Mouse (Mus musculus): ENCODE measurements at regions not wholly inside any gene's neighbourhood (a gene's known extent, or its start where the extent isn't known, plus 50 kb on each side); places are given as distances from the start of the nearest gene placed in this dataset.

DNA sequence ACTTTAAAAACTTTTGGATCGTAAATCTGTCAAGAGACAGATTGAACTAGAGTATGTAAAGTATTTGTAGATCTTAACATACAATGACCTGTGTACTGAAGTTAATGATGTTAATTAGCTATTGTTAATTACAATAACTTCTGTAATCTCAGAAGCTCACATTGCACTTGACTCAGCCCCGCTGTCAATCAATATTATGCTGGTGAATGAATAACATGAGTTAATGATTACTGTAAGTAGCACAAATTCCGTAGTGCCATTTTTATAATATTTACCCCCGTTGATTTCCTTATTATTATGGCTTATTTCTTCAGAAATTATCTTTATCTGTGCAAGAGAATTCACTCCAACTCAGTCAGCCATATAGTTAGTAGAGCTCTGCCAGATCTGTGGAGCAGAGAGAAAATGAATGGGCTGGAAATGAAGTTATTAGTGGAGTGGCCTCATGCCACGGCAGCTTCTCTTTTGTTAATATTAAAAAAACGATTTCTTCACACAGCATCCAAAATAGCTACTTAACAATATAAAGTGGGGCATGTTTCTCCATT lies 132.5 kb downstream of the Gm11146 start:
- ATAC-seq (ENCODE audit: low read depth): no peak
- Histone ChIP-seq H3K4me3 (ENCODE audit: low read depth, low read length) (no peak overlapping the region), H3K9ac (ENCODE audit: low read depth, low read length) (no peak overlapping the region), H3K27me3 (ENCODE audit: control insufficient read depth, insufficient read depth, low read depth, low read length) (no peaks in the 10 kb centered on the region), H3K4me1 (ENCODE audit: control insufficient read depth, low read depth, low read length) (no peaks in the 10 kb centered on the region), H3K27ac (ENCODE audit: low read length) (no peak overlapping the region), H3K9me3 (replicated peaks; ENCODE audit: control insufficient read depth, low read length) (no peaks in the 10 kb centered on the region), H3K4me2 (ENCODE audit: low read depth, low read length) (no peak overlapping the region), H3K36me3 (ENCODE audit: control insufficient read depth, insufficient read depth) (no peaks in the 10 kb centered on the region)
- 60% methylated on average over 6 of the region's 6 CpGs for WGBS (ENCODE audit: insufficient replicate concordance)

DNA sequence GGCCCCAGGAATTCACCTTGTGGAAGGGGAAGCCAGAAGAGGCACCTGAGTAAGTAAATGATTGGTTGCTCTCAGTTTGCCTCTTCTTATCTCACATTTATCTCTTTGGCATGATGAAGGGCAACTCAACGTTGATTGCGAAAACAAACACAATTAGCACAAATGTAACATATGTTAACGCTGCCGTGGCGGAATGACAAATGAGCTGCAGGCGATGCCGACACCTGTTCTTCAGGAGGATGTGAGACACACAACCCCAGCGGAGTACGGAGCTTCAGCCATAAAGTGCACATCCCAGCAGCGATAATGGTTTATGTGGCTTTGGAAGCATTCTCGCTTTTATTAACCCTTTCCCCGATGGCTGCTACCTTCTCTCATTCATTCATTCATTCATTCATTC lies 134.7 kb downstream of the Gm11146 start:
- no peaks in the 10 kb centered on the region for H3K9me3 ChIP-seq (replicated peaks; ENCODE audit: control insufficient read depth, low read length)
- no peaks in the 10 kb centered on the region for H3K36me3 ChIP-seq (ENCODE audit: control insufficient read depth, insufficient read depth)
- no peaks in the 10 kb centered on the region for H3K4me1 ChIP-seq (ENCODE audit: control insufficient read depth, low read depth, low read length)
- H3K27ac ChIP-seq (ENCODE audit: low read length): no peak overlapping the region
- 79% methylated on average over 12 of the region's 12 CpGs for WGBS (ENCODE audit: insufficient replicate concordance)
- H3K4me2 ChIP-seq (ENCODE audit: low read depth, low read length): no peak overlapping the region
- ATAC-seq (ENCODE audit: low read depth): no peak
- H3K9ac ChIP-seq (ENCODE audit: low read depth, low read length): no peak overlapping the region
- no peak overlapping the region for H3K4me3 ChIP-seq (ENCODE audit: low read depth, low read length)
- H3K27me3 ChIP-seq (ENCODE audit: control insufficient read depth, insufficient read depth, low read depth, low read length): no peaks in the 10 kb centered on the region

DNA sequence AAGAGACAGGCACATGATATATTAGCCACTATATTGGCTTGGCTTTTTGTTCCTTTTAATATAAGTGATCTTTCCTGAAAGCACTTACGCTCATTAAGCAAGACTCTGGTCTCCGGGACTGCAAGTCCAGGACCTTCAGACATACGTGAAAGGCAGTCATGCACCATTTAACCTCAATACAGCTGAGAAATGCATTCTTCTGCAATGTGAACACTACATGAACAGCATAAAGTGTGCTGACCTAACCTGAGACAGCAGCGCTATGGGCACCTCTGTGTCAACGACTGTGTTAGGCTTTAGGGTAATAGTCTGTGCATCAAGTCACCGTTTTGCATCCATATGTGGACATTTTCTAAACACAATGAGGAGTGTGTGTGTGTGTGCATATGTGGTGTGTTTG lies 137.3 kb downstream of the Gm11146 start:
- Histone ChIP-seq H3K36me3 (ENCODE audit: control insufficient read depth, insufficient read depth) (no peaks in the 10 kb centered on the region), H3K4me3 (ENCODE audit: low read depth, low read length) (no peak overlapping the region), H3K4me2 (ENCODE audit: low read depth, low read length) (no peak overlapping the region), H3K27me3 (ENCODE audit: control insufficient read depth, insufficient read depth, low read depth, low read length) (no peaks in the 10 kb centered on the region), H3K9me3 (replicated peaks; ENCODE audit: control insufficient read depth, low read length) (no peaks in the 10 kb centered on the region), H3K9ac (ENCODE audit: low read depth, low read length) (no peak overlapping the region), H3K27ac (ENCODE audit: low read length) (no peak overlapping the region), H3K4me1 (ENCODE audit: control insufficient read depth, low read depth, low read length) (no peaks in the 10 kb centered on the region)
- ATAC-seq (ENCODE audit: low read depth): no peak
- 74% methylated on average over 6 of the region's 6 CpGs for WGBS (ENCODE audit: insufficient replicate concordance)

DNA sequence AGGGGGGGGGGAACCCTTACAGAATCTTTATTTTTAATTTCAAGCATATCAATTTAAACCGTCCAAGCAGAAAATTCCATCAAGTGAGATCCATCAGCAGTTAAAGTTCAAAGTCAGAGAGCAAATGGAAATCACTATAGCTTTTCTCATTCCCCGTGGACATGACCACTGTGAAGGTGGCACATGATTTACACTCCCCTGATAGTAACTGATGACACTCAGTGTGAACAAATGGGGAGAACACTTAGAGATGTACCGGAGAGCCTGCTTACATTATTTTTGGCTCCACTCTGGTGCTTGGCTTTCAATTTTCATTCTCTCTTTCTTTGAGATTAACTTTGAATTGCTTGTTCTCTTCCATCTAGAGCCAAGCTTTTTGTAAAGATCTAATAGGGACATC lies 140.0 kb downstream of the Gm11146 start:
- Histone ChIP-seq H3K4me1 (ENCODE audit: control insufficient read depth, low read depth, low read length) (no peaks in the 10 kb centered on the region), H3K27ac (ENCODE audit: low read length) (no peak overlapping the region), H3K9me3 (replicated peaks; ENCODE audit: control insufficient read depth, low read length) (no peaks in the 10 kb centered on the region), H3K4me2 (ENCODE audit: low read depth, low read length) (no peak overlapping the region), H3K27me3 (ENCODE audit: control insufficient read depth, insufficient read depth, low read depth, low read length) (no peaks in the 10 kb centered on the region), H3K4me3 (ENCODE audit: low read depth, low read length) (no peak overlapping the region), H3K9ac (ENCODE audit: low read depth, low read length) (no peak overlapping the region), H3K36me3 (ENCODE audit: control insufficient read depth, insufficient read depth) (no peaks in the 10 kb centered on the region)
- no peak for ATAC-seq (ENCODE audit: low read depth)
- WGBS (ENCODE audit: insufficient replicate concordance): 68% methylated on average over 3 of the region's 3 CpGs

DNA sequence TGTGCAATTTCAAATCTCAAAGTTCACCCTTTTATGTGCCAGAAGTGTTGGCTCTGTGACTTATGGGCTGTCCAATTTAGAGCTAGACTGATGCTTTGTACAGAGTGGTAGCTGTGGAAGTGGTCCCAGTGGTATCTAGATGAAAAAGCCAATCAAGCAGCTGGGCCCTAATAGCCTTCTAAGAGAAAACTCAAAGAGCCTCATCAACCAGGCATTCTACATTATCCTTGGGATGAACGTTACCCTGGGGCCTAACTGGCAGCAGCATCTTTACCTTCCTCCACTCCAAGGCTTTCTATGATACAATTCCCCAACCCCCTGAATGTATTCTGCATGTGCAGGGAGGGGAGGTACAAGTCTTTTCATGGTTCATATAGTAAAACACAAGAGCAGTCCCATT lies 140.4 kb downstream of the Gm11146 start:
- no peak overlapping the region for H3K4me2 ChIP-seq (ENCODE audit: low read depth, low read length)
- H3K9me3 ChIP-seq (replicated peaks; ENCODE audit: control insufficient read depth, low read length): no peaks in the 10 kb centered on the region
- no peak overlapping the region for H3K4me3 ChIP-seq (ENCODE audit: low read depth, low read length)
- H3K36me3 ChIP-seq (ENCODE audit: control insufficient read depth, insufficient read depth): no peaks in the 10 kb centered on the region
- no peaks in the 10 kb centered on the region for H3K27me3 ChIP-seq (ENCODE audit: control insufficient read depth, insufficient read depth, low read depth, low read length)
- WGBS (ENCODE audit: insufficient replicate concordance): 87% methylated on average over 1 of the region's 1 CpGs
- H3K4me1 ChIP-seq (ENCODE audit: control insufficient read depth, low read depth, low read length): no peaks in the 10 kb centered on the region
- ATAC-seq (ENCODE audit: low read depth): no peak
- no peak overlapping the region for H3K9ac ChIP-seq (ENCODE audit: low read depth, low read length)
- no peak overlapping the region for H3K27ac ChIP-seq (ENCODE audit: low read length)

DNA sequence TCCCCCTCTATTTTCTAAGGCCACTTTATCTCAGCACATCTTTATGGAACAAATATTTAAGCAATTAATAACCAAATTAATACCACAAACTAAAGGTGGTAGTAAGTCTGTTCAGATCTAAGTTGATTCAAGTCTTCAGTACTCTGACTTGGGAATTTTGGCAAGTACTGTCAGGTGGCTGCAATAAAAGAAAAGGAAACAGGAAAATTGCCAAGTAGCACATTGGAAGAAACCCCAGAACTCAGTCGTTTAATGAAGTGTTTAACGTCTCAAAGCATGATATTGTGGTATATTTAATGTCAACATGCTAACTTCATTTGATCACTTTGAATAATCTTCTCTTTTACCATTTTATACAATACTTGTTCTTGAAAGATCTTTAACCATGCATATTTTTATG lies 142.2 kb downstream of the Gm11146 start:
- H3K36me3 ChIP-seq (ENCODE audit: control insufficient read depth, insufficient read depth): no peaks in the 10 kb centered on the region
- no peaks in the 10 kb centered on the region for H3K9me3 ChIP-seq (replicated peaks; ENCODE audit: control insufficient read depth, low read length)
- H3K27ac ChIP-seq (ENCODE audit: low read length): no peak overlapping the region
- no peaks in the 10 kb centered on the region for H3K4me1 ChIP-seq (ENCODE audit: control insufficient read depth, low read depth, low read length)
- no peak overlapping the region for H3K4me3 ChIP-seq (ENCODE audit: low read depth, low read length)
- no peak overlapping the region for H3K9ac ChIP-seq (ENCODE audit: low read depth, low read length)
- no peak overlapping the region for H3K4me2 ChIP-seq (ENCODE audit: low read depth, low read length)
- WGBS (ENCODE audit: insufficient replicate concordance): 57% methylated on average over 2 of the region's 2 CpGs
- ATAC-seq (ENCODE audit: low read depth): no peak
- no peaks in the 10 kb centered on the region for H3K27me3 ChIP-seq (ENCODE audit: control insufficient read depth, insufficient read depth, low read depth, low read length)

DNA sequence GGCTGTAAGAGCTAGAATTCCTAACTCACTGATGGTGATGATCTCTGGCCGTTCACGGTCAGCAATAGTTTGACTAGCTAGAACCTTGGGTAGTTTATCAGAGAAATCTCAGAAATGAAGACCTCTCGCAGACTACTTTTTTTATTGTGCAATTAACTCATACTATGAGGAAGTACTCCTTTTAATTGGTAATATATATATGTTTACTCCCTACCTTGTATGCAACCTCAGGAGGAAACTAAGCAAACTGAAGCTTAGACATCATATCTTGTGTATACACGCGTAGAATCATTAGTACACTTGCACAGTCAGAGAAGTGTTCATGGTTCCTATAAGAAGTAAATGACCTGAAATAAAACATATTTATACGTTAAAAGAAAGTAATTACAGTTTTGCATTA lies 157.2 kb downstream of the Gm11146 start:
- no peak for ATAC-seq (ENCODE audit: low read depth)
- H3K4me3 ChIP-seq (ENCODE audit: low read depth, low read length): no peak overlapping the region
- no peaks in the 10 kb centered on the region for H3K27me3 ChIP-seq (ENCODE audit: control insufficient read depth, insufficient read depth, low read depth, low read length)
- H3K27ac ChIP-seq (ENCODE audit: low read length): no peak overlapping the region
- no peaks in the 10 kb centered on the region for H3K4me1 ChIP-seq (ENCODE audit: control insufficient read depth, low read depth, low read length)
- no peaks in the 10 kb centered on the region for H3K36me3 ChIP-seq (ENCODE audit: control insufficient read depth, insufficient read depth)
- H3K4me2 ChIP-seq (ENCODE audit: low read depth, low read length): no peak overlapping the region
- WGBS (ENCODE audit: insufficient replicate concordance): 75% methylated on average over 6 of the region's 6 CpGs
- H3K9me3 ChIP-seq (replicated peaks; ENCODE audit: control insufficient read depth, low read length): no peaks in the 10 kb centered on the region
- H3K9ac ChIP-seq (ENCODE audit: low read depth, low read length): no peak overlapping the region

DNA sequence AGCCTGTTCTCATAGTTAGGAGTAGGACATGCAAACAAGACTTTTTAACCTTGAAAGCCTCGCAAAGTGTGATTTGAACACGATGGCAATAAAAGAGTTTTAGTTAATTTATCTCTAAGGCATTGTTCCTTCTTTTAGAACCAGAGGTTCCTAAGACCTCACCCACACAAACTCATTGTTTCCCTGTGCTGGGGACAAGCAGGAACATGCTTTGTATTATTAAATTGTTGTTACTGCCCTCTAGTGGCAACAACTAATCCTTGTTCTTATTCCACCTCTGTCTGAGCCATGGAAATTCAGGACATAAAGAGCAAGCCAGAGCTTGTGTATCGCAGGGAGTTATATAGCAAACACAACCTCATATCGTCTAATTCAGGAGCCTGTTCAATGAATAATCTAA lies 157.9 kb downstream of the Gm11146 start:
- Histone ChIP-seq H3K4me2 (ENCODE audit: low read depth, low read length) (no peak overlapping the region), H3K9me3 (replicated peaks; ENCODE audit: control insufficient read depth, low read length) (no peaks in the 10 kb centered on the region), H3K27ac (ENCODE audit: low read length) (no peak overlapping the region), H3K36me3 (ENCODE audit: control insufficient read depth, insufficient read depth) (no peaks in the 10 kb centered on the region), H3K9ac (ENCODE audit: low read depth, low read length) (no peak overlapping the region), H3K4me3 (ENCODE audit: low read depth, low read length) (no peak overlapping the region), H3K27me3 (ENCODE audit: control insufficient read depth, insufficient read depth, low read depth, low read length) (no peaks in the 10 kb centered on the region), H3K4me1 (ENCODE audit: control insufficient read depth, low read depth, low read length) (no peaks in the 10 kb centered on the region)
- ATAC-seq (ENCODE audit: low read depth): no peak
- 19% methylated on average over 4 of the region's 4 CpGs for WGBS (ENCODE audit: insufficient replicate concordance)

DNA sequence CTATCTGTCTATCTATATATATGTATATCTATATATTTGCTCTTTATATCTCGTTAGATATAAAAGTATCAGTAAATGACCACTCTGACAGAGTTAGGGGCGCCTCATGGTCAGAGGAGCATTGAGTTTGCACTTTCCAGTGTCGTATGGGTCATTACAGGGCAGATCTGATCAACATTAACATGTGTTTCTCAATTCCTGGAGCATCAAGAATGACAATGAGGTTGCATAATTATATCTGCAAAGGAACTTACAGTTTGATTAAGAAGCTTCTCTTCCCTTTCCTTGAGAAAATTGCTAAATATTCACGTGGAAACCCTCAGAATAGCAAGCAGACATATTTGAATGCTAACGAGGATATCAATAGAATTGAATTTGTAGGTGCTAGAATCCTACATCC lies 158.6 kb downstream of the Gm11146 start:
- Histone ChIP-seq H3K4me3 (ENCODE audit: low read depth, low read length) (no peak overlapping the region), H3K4me2 (ENCODE audit: low read depth, low read length) (no peak overlapping the region), H3K9ac (ENCODE audit: low read depth, low read length) (no peak overlapping the region), H3K9me3 (replicated peaks; ENCODE audit: control insufficient read depth, low read length) (no peaks in the 10 kb centered on the region), H3K4me1 (ENCODE audit: control insufficient read depth, low read depth, low read length) (no peaks in the 10 kb centered on the region), H3K36me3 (ENCODE audit: control insufficient read depth, insufficient read depth) (no peaks in the 10 kb centered on the region), H3K27me3 (ENCODE audit: control insufficient read depth, insufficient read depth, low read depth, low read length) (no peaks in the 10 kb centered on the region), H3K27ac (ENCODE audit: low read length) (no peak overlapping the region)
- no peak for ATAC-seq (ENCODE audit: low read depth)
- WGBS (ENCODE audit: insufficient replicate concordance): 54% methylated on average over 5 of the region's 5 CpGs

DNA sequence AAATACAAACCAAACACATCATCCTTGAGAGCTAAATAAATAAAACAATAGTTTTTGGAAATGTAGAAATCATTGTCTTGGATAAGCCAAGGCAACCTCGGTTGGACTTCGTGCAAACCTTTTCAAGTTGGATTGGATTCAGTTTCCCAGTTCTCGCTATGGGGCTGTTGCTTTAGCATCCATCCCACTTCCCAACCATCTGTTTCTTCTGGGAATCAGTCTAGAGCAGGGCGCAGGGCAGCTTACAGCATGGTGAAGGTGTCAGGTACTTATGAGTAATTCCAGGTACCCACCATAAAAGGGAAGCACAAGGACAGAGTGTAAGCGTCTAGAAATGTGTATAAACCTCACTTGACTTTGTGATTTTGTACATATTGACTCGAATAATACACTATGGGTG lies 159.0 kb downstream of the Gm11146 start:
- H3K27me3 ChIP-seq (ENCODE audit: control insufficient read depth, insufficient read depth, low read depth, low read length): no peaks in the 10 kb centered on the region
- ATAC-seq (ENCODE audit: low read depth): no peak

More for the DNA sequence above, 159.0 kb downstream of the Gm11146 start:
- Histone ChIP-seq H3K9ac (ENCODE audit: low read depth, low read length) (no peak overlapping the region), H3K9me3 (replicated peaks; ENCODE audit: control insufficient read depth, low read length) (no peaks in the 10 kb centered on the region), H3K27ac (ENCODE audit: low read length) (no peak overlapping the region), H3K36me3 (ENCODE audit: control insufficient read depth, insufficient read depth) (no peaks in the 10 kb centered on the region), H3K4me3 (ENCODE audit: low read depth, low read length) (no peak overlapping the region), H3K4me2 (ENCODE audit: low read depth, low read length) (no peak overlapping the region), H3K4me1 (ENCODE audit: control insufficient read depth, low read depth, low read length) (no peaks in the 10 kb centered on the region)
- 66% methylated on average over 6 of the region's 6 CpGs for WGBS (ENCODE audit: insufficient replicate concordance)

Data from liver, embryonic 16.5 days (tissue).